Mouse (Mus musculus) adrenal gland, postnatal 25 days (tissue): ENCODE data around the gene Igf1. TPM values are rescaled to one million over a fixed set of nuclear protein-coding genes. Genes with fewer than 3 reads are reported as not detected.
A peak's percentile ranks its signal among the peaks of the same experiment; 100 is the strongest.

Experiments
- DNase-seq: peaks from one replicate; pipeline ENCODE4 v3.0.0; 2021; ENCODE audit warnings: mixed read lengths
- total RNA-seq: library from RNA; stranded (reverse); gene quantifications from 2 replicates; pipeline ENCODE4 v1.2.3, GENCODE M21; 2021

The Igf1 gene
- total RNA-seq, 1 experiment from 2014 or later, result 8.0 TPM

GRCm38 (mm10) chr10:87860181-87861103, 2.4 kb downstream of the Igf1 start:
- DNase-seq, result peak; percentile 47

GRCm38 (mm10) chr10:87861104-87861455, 3.0 kb downstream of the Igf1 start:
- no peak for DNase-seq

GRCm38 (mm10) chr10:87862899-87863298, 4.8 kb downstream of the Igf1 start:
- peak; percentile 29 for DNase-seq

- no peak for DNase-seq
Observed at GRCm38 (mm10) chr10:87863326-87863725, 5.3 kb downstream of the Igf1 start.

- DNase-seq, result no peak
Observed at GRCm38 (mm10) chr10:87865712-87866111, 7.6 kb downstream of the Igf1 start.

- no peak for DNase-seq
Observed at GRCm38 (mm10) chr10:87866448-87866847, 8.4 kb downstream of the Igf1 start.

GRCm38 (mm10) chr10:87867217-87867616, 9.2 kb downstream of the Igf1 start:
- no peak for DNase-seq

- DNase-seq, result no peak
Observed at GRCm38 (mm10) chr10:87867631-87868030, 9.6 kb downstream of the Igf1 start.

GRCm38 (mm10) chr10:87868349-87869053, 10.4 kb downstream of the Igf1 start:
- DNase-seq, result no peak

GRCm38 (mm10) chr10:87869151-87869550, 11.1 kb downstream of the Igf1 start:
- DNase-seq, result no peak

- no peak for DNase-seq
Observed at GRCm38 (mm10) chr10:87869691-87870090, 11.6 kb downstream of the Igf1 start.

- DNase-seq, result no peak
Observed at GRCm38 (mm10) chr10:87871863-87872647, 14.0 kb downstream of the Igf1 start.

GRCm38 (mm10) chr10:87872854-87873253, 14.8 kb downstream of the Igf1 start:
- no peak for DNase-seq

GRCm38 (mm10) chr10:87873516-87873915, 15.5 kb downstream of the Igf1 start:
- DNase-seq, result no peak

GRCm38 (mm10) chr10:87880071-87880785, 22.2 kb downstream of the Igf1 start:
- no peak for DNase-seq

- DNase-seq, result no peak
Observed at GRCm38 (mm10) chr10:87885326-87886040, 27.4 kb downstream of the Igf1 start.

GRCm38 (mm10) chr10:87889850-87890249, 31.8 kb downstream of the Igf1 start:
- DNase-seq, result no peak

GRCm38 (mm10) chr10:87892256-87892655, 34.2 kb downstream of the Igf1 start:
- no peak for DNase-seq

GRCm38 (mm10) chr10:87893272-87893671, 35.2 kb downstream of the Igf1 start:
- no peak for DNase-seq

- no peak for DNase-seq
Observed at GRCm38 (mm10) chr10:87894461-87895120, 36.5 kb downstream of the Igf1 start.

GRCm38 (mm10) chr10:87895351-87895750, 37.3 kb downstream of the Igf1 start:
- no peak for DNase-seq
